Mouse (Mus musculus): ENCODE measurements around the gene Ell2.

The Ell2 gene

DNA sequence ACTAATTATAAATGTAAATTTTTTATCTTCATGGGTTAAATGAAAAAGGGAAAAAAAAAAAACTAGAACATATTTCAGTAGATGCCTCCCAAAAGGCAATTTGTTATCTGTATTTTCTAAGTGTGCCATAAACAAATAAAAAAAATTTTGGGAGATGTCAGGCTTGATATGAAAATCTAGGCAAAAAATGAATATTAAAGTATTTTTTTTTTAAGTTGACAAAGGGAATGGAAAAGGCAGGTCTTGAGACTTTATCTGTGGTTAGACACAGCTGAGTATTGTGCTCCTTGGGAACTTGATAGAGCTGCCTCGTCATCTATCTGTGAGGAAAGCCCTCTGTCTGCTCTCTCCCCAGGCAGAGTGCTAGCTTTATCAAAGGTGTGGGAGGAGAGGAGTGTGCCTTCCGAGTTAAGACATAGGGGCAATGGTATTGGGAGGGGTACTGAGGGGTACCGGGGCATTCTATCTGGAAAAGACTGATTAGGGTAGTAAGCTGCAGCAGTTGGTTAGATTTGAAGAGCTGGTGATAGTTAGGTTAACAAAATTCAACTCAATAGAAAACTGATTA is 27.1 kb downstream of the Ell2 start:
- in situ Hi-C loops (cut with MboI) = no loop called here

DNA sequence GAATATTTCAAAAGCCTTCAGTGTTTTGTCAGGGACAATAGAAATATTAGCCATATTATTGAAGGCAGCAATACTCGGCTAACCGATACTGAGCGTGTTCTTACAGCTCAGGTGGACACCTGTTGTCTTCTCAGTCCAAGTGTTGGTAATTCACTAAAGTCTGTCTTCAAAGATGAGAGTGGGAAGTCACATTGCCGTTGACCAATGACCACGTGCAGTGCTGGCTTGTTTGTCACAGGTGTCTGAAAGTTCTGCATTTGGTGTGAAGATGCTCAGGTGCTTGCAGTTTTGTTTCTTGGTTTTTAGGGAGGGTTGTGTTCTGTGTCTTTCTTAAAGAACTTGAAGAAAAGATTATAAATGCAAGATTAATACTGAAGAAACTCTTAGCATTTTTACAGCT is 27.7 kb downstream of the Ell2 start:
- in situ Hi-C loops (cut with MboI) = no loop called here

DNA sequence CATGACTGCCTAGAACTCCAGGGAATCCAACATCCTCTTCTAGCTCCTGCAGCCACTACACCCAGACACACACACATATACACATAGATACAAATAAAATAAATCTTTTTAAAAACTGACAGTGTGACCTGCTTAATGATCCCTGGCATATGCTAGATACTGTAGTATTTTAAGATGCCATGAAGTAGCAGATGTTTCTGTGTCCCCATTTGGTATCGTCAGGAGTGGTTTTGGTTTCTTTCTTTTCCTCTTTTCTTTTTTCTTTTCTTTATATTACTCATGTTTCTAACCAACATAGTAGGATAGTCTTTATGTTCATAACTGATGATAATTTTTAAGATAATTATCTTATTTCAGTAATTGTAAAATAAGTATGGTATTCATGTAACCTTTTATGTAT is 29.0 kb downstream of the Ell2 start:
- in situ Hi-C loops (cut with MboI) = no loop called here

DNA sequence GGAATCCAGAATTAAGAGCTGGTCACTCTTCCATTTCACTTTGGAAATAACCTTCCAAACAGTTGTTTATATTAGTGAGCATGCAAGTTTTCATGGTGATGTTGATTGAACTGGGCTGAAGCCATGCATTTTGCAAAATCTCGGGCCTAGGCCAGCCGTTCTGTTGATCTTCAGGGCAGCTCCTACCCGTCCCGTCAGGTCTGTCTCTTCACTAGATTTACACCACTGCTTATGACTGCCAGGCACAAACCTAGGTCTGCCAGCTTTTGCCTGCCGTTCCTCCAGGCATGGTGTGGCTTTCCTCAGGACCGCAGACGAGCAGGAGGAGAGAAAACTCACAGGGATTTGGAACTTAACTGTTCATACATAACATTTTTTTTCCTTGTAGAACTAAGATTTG is 31.4 kb downstream of the Ell2 start:
- in situ Hi-C loops (cut with MboI) = no loop called here

DNA sequence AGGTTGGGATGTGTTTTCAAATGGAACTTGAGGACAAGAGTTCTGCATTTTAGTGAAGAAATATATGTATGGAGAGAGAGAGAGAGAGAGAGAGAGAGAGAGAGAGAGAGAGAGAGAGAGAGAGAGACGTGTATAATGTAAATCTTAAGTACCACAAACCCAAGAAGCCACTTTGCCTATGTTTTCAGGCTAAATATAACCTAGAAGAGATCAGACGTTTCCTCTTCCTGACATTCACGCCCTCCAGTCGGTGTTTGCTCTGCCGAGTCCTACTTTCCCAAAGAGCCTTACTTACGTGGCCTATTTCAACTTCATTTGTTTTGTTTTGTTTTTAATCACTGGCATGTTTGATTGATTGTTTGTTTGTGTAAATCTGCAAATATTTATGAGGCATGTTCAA is 32.0 kb downstream of the Ell2 start:
- in situ Hi-C loops (cut with MboI) = no loop called here

DNA sequence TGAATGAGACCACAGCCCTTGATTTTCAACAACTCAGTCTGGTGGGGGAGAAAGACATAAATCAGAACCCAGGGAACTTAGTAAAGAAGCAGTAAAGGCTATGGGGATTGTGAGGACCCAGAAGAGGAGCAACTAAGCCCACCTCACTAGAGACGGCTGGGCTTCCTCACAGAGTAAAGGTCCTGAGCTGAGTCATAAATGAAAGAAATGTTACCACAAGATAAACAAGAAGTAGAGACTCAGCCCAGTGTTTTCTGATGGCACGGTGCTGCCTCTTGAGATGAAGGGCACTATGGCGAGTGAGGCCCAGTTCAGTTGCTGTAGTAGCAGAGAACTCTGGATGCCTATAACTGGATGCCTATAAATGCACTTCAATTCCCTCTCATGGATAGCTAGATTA is 32.4 kb downstream of the Ell2 start:
- in situ Hi-C loops (cut with MboI) = no loop called here

DNA sequence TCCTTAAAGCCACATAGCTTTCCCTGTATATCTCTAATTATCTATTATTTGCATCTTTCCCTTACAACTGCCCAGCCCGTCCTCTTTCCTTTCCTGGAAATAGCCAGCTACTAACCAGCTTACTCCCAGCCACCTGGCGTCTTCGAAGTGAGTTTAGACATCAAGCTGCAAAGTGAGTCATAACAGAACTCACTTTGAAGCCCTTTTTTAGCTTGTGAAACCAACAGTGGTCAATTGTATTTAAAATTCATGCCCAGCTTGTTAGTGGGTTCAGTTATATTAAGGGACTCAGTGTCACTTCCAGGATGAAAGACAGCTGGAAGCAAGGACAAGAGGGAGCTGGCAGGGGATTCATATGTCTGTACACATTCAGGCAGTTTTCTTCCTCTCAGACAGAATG is 33.5 kb downstream of the Ell2 start:
- in situ Hi-C loops (cut with MboI) = no loop called here

DNA sequence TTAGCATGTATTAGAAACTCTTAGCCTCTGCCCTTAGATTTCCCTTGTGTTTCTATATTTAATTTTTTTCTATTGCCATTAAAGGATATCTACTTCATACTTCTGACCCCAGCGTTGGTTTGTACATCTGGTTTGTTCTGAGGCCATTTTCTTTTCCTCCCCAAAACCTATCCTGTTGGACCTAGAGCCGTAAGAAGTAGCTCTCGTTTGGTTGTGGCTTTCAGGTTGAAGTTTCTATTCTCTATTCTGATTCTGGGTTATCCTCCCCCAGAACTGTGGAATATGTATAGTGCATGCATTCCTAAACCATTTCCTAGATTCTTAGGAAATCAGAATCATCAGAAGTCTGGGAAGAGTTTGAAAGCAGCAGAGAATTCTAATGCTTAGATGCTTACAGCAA is 34.6 kb downstream of the Ell2 start:
- in situ Hi-C loops (cut with MboI) = no loop called here

DNA sequence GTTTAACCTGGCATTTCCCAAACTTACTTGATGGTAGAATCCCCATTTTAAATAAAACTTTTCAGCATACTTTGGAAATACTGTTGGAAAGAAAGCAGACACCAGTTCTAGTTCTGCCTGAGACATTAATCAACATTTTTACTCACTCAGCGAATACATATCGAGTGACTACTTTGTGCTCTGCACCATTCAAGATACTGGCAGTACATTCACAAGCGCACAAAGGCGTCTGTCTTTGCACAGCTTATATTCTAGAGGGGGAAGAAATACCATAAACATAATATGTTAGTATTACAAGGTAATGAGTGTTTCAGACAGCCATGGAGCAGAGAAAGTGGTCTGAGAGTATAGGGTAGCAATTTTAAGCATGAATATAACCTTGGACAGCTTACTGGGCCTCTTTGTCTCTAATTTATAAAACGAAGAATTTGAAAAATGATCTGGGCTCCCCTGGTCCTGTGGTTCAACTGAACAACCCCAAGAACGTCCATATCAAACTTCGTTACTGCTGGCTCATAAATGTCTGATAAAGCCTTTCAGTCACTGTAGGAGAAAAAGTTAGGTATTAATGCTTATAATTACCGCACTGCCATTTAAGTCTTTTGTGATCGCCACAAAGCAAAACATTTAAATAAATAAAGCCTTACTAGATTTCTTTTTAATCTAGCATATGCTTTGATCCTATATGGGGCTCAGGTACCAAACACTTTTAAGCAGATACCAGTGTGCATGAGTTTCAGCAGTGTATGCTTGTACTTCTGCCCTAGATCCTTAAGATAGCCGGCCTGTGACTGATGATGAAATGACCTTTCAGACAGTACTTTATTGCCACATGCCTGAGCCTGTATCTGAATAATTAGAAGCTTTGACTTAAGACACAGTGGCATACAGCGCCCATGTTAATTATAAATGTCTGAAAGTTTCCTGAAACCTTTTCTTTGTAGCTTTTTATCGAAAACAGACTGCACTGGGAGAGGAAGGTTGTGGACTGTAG is 35.5 kb downstream of the Ell2 start:
- in situ Hi-C loops (cut with MboI) = no loop called here

DNA sequence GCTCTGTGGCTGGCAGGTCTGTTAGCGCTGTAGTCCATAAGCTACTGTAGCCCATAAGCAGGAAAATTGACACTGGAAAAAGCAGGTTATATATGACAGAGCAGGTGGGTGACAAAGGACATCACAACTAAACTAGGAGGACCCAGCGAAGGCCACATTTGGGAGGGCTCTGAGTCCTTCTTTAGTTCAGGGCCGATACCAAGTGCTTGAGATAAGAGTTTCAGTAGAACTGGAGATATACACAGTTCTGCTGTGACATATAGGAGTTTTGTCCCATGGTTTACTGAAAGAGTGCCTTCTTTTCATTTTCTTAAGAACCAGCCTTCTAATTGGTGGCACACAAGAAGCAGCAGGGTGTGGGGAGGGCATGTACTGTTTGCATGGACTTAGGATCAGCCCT is 36.4 kb downstream of the Ell2 start:
- in situ Hi-C loops (cut with MboI) = no loop called here

DNA sequence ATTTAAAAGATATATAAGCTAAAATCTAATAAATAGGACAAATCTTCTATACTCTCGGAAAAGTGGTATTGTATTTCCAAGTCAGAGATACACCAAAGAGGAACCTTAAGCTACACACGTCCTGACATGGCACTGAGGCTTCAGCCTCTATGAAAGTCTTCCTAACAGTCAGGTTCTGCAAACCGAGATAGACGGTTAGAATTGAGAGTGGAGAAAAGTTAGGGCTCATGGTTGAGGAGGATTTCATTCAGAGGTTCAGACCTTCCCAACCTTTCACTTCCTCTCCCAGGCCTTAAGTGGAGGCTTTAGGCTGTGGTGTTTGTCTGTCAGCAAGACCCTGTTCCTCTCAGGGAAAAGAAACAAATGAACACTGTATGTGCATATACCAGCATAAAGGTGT is 37.5 kb downstream of the Ell2 start:
- in situ Hi-C loops (cut with MboI) = no loop called here

DNA sequence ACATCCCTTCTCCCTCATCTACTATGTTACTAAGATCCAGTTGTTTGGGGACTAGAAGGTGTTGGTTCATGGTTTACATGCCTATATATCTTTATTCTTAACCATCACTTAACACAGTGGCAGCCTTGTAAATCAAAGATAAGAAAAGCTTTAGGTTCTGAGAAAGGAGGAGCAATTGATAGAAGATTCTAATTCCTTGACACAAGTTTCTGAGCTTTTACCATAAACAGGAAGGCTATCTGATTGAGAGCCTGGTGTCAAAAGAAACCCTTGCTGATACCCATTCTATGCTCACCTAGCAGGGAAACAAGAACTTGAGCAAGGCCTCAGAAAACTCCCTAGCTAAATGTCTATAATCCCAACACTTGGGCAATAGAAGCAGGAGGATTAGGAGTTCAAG is 38.8 kb downstream of the Ell2 start:
- in situ Hi-C loops (cut with MboI) = no loop called here

DNA sequence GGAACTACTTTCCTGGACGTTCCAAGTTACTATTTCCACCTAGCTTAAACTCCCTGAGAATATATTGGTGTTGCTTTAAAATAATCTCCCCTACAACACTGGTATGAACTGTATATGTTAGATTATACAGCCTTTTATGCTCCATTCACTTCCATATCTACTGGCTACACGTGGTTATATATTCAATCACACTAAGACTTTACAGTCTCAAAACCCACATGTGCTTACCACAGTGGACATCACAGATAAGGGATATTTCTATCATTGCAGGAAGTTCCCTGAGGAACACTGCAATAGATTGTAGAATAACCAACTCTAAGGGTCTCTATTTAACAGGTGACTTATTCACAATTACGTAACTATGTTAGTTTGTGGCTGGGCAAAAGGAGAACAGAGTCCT is 40.7 kb downstream of the Ell2 start:
- in situ Hi-C loops (cut with MboI) = no loop called here

DNA sequence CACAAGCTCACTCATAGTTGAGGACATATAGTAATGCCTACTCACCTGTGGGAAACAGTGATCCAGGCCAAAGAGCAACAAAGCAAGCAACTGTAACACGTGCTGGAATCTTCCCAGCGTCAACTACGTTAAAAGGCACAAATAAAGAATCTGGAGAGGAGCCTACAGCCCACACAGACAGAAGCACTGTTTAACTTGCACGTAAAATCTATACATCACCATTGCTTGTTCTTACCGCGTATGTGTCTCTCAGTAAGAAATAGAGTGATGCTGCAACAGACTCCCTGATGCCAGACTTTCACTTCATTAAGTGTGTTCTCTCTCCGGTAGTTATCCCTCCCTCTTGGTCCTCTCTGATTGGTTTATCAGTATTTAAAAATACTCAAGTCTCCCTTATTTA is 42.1 kb downstream of the Ell2 start:
- in situ Hi-C loops (cut with MboI) = no loop called here

DNA sequence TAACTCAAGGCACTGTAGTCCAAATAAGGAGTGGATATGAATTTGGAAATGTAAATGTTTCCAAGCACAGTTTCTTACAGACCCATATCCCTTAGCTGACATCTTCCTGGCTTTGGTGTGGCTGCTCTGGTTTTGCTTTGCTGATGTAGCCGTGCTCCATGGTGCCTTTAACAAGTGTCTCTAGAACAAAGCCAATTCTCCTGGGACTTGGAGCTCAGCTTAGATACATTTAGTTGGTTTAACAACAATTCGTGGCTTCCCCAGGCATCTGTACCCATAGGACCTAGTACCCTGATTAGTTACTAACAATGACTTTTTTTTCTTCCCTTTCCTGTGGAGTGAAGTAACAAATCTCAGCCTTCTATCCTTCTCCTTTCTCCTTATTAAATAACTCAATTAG is 44.2 kb downstream of the Ell2 start:
- in situ Hi-C loops (cut with MboI) = no loop called here

DNA sequence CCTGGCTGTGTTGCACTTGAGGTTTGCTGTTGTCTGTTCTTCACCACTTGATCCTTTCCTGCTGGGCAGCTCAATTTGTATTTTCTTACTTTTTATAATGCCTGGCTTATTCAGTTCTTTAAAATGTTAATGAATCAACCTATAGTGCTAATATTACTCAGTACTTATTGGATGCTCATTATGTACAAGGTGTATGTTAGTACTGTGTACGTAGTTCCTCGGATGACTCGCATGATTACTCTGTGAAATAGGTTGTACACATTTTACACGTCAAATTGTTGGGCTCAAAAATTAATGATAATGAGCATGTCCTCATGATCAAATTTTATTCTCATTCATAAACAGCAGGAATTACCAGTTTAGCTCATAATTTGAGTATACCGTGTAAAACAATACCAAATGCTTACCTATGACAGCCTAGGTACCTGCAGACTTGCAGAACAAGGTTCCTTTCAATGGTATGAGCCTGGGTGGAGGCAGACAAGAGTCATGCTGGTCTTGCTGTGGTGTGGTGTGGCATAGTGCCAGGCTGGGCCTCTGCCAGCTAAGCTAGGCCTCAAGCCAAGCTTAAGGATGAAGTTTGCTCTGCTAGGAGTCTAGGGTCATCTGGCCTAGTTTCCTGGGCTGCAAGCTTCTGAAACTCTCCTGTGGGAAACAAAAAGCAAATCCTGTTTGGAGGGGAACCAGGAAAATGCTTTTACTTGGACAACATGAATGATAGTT is 45.8 kb downstream of the Ell2 start:
- in situ Hi-C loops (cut with MboI) = no loop called here

DNA sequence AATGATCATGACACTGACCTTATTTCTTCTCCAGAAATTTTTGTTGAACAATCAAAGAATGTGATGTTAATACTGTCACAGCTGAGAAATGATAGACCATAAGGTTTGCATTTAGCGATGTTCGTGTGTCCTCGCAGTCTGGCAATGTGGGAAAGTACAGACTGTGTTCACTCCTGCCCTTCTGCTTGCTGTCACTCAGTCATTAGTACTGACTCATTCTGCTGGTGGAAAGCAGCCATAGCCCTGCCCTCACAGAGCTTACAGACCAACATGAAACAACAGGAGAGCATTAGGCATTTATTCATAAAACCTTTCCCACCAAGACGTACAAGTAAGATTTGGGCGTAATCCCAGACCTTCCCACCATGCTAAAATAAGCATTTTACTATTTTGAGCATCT is 47.8 kb downstream of the Ell2 start:
- in situ Hi-C loops (cut with MboI) = no loop called here

DNA sequence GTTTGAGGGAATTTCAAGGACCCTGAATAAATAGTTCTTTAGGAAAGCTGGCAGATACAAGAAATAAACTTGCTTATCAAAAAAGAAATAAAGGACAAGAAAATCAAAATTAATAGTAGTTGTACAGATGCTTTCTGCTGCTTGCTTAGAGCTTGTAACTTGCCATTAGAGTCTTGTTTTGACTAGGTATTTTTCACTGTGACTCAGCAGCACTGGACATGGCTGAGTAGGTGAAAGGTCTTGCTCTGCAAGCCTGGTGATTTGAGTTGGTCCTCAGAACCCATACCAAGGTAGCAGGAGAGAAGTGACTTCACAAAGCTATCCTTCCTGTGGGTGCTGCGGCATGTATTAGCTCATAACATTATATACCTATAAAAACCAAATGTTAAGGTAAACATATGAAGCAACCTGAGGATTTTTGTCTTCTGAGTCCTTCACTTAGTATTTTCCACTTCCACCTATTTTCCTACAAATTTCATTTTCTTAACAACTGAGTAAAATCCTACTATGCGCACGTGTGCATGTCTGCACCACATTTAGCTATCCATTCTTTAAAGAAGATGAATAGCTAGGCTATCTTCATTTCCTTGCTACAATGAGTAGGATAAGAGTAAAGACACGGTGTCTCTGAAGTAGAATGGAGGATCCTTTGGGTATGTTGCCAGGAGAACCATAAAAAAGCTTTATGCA is 54.4 kb downstream of the Ell2 start:
- in situ Hi-C loops (cut with MboI) = no loop called here

DNA sequence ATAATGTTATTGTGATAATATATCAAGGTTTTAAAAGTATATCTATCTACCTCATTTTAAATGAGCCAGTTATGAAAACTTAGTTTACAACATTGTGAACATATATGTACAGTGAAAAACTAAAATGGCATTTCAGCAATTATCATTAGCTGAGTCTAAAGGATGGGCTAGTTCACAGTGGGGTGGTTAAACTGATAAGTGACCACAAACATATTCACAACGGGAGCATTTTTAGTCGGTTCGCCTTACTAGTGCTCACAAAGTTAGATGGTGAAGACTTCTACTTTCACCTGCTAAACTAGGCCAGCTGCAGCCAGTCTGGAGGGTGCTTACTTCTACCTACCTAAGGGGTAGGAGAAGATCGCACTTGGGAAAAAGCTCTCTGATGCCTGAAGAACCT is 56.2 kb downstream of the Ell2 start:
- in situ Hi-C loops (cut with MboI) = no loop called here

DNA sequence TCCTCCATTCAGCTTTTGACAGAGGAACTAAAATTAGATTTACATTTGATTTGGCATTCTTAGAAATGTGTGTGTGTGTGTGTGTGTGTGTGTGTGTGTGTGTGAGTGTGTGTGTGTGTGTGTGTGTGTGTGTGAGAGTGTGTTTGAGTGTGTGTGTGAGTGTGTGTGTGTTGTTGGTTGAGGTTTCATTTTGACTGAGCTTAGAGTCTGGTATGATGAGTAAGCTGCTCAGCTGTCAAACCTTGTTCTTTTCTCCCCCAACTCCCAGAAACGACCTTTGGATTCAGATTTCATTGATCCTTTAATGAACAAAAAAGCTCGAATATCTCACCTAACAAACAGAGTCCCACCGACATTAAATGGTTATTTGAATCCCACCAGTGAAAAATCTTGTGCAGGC is 56.7 kb downstream of the Ell2 start:
- in situ Hi-C loops (cut with MboI) = no loop called here

DNA sequence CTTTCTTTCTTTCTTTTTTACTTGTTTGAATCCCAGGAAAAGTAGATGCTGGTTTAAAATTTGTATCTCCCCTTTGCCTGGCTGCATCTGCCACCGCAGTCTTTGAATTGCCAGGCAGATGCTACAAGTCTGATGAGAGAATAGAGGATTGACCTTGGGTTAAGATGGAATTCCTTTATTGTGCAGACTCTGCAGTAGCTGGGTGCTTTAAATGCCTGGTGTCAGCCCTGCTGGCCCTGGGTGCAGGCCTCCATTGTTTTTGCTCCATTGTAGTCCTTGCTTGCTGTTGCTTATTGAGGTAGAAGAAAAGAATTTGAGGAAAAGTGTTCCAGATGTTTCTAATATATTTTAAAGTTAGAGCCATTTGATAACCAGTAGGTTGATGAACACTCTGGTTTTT is 59.2 kb downstream of the Ell2 start:
- in situ Hi-C loops (cut with MboI) = no loop called here

DNA sequence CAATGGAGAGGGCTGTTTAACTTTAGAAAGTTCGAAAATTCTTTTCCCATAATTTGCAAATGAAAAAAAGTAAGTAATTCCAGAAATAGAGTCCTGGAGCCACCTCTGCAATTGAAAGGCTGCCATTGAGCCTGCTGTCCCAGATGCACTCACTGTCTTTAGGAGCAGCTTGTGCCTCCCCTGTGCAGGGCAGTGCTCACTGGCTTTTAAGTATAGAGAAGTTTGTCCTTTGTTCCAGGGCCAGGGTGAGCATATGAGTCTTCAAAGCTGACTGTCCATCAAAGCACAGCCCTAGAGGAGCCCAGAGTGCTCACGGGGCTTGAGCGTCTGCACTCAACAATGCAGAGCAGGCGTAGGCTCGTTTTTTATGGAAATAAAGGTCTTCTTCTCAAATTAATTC is 59.7 kb downstream of the Ell2 start:
- in situ Hi-C loops (cut with MboI) = no loop called here
